Mouse (Mus musculus) embryonic facial prominence, embryonic 11.5 days (tissue): ENCODE measurements around the gene Adam15. TPM values are rescaled to one million over a fixed set of nuclear protein-coding genes. Genes with fewer than 3 reads are reported as not detected.

Source experiments
- ATAC-seq: fragments of 200-750 bp; cut with Nextera tagmentation; replicated peaks from 2 replicates; pipeline ENCODE4 v1.8.0; 2017; ENCODE audit warnings: low read depth; ENCODE audit not compliant: insufficient number of reproducible peaks, low FRiP score, low TSS enrichment
- DNase-seq: peaks from one replicate; pipeline ENCODE4 v3.0.0-alpha.2; 2015; ENCODE audit warnings: low spot score
- H3K27ac ChIP-seq: fragments of 300-500 bp; sonication (generic); replicated peaks from 2 replicates; pipeline ENCODE4 v1.5.1; 2014; ENCODE audit warnings: mild to moderate bottlenecking, low read depth, low read length, control low read depth
- H3K27me3 ChIP-seq: fragments of 300-500 bp; sonication (generic); 2 replicates; pipeline ENCODE4 v1.6.1; 2014; ENCODE audit warnings: mild to moderate bottlenecking, low read length, moderate library complexity, mixed read lengths; ENCODE audit not compliant: control insufficient read depth, insufficient read depth
- H3K36me3 ChIP-seq: fragments of 300-500 bp; sonication (generic); replicated peaks from 2 replicates; pipeline ENCODE4 v1.6.1; 2014; ENCODE audit warnings: low read depth, mild to moderate bottlenecking, low read length, moderate library complexity, mixed read lengths; ENCODE audit not compliant: control insufficient read depth, insufficient read depth
- H3K4me1 ChIP-seq: fragments of 300-500 bp; sonication (generic); 2 replicates; pipeline ENCODE4 v1.6.1; 2014; ENCODE audit warnings: low read length, mixed read lengths; ENCODE audit not compliant: control insufficient read depth, insufficient read depth
- H3K4me2 ChIP-seq: fragments of 300-500 bp; sonication (generic); 2 replicates; pipeline ENCODE4 v1.6.1; 2014; ENCODE audit warnings: low read depth, mild to moderate bottlenecking, control low read depth, low read length, moderate library complexity
- H3K4me3 ChIP-seq: fragments of 300-500 bp; sonication (generic); 2 replicates; pipeline ENCODE4 v1.5.1; 2014; ENCODE audit warnings: low read depth, low read length, control low read depth
- H3K9ac ChIP-seq: fragments of 300-500 bp; sonication (generic); replicated peaks from 2 replicates; pipeline ENCODE4 v1.6.1; 2014; ENCODE audit warnings: mild to moderate bottlenecking, control low read depth, low read length
- H3K9me3 ChIP-seq: fragments of 300-500 bp; sonication (generic); replicated peaks from 2 replicates; pipeline ENCODE4 v1.6.1; 2016; ENCODE audit warnings: mild to moderate bottlenecking, low read length, inconsistent platforms, mixed read lengths; ENCODE audit not compliant: control insufficient read depth
- WGBS: fragments of 180-500 bp; shearing (Covaris S2); extraction: QIAGEN DNeasy Blood & Tissue Kit; methylation state at CpG from one replicate; pipeline ENCODE4 v1.1.7; 2014; 5-methylcytosine and 5-hydroxymethylcytosine counted together
- polyA plus RNA-seq: library from polyadenylated mRNA; unstranded; fragments of >200 nt; fragmentation: Nextera tagmentation; extraction: Ambion mirVana; gene quantifications from 2 replicates; pipeline ENCODE4 v1.2.1, GENCODE M21; 2014

The Adam15 gene
- polyA plus RNA-seq, 1 experiment from 2014 or later = 17.8 TPM

GRCm38 (mm10) chr3:89331561-89331960 lies 18.2 kb downstream of the Adam15 start:
- no peak for DNase-seq
- no peaks in the 10 kb centered on the region for H3K9me3 ChIP-seq
- no peaks in the 10 kb centered on the region for H3K27me3 ChIP-seq
- peaks cover 11% of the 10 kb centered on the region for H3K36me3 ChIP-seq
- peaks cover 6% of the 10 kb centered on the region for H3K4me1 ChIP-seq
- H3K9ac ChIP-seq = no peak overlapping the region
- 77% methylated on average over 13 of the region's 13 CpGs for WGBS
- H3K27ac ChIP-seq = no peak overlapping the region
- H3K4me3 ChIP-seq = no peak overlapping the region
- no peak for ATAC-seq
- H3K4me2 ChIP-seq = no peak overlapping the region

DNA sequence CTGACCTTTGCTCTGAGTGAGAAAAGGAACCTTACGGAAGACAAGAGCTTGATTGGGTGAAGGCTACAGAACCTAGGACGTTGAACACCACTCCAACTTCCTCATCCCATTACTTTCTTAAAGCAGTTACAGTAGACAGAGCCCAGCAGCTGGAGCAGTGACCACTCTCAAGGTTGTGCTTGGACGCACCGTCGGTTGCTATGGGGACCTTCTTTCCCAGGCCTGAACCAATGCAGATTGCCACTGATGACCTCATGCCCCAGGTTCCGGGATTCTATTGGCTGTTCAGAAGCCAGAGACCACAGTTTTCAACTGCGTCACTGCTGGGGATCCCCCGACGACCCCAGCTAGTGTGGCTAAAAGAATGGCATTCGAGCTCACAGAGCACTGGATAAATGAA lies 18.8 kb downstream of the Adam15 start:
- ATAC-seq (no peak), DNase-seq (peak; percentile 51)
- H3K4me3 ChIP-seq = no peak overlapping the region
- peaks cover 6% of the 10 kb centered on the region for H3K4me1 ChIP-seq
- no peaks in the 10 kb centered on the region for H3K27me3 ChIP-seq
- H3K9me3 ChIP-seq = no peaks in the 10 kb centered on the region
- WGBS = 22% methylated on average over 10 of the region's 10 CpGs
- H3K9ac ChIP-seq = no peak overlapping the region
- peaks cover 11% of the 10 kb centered on the region for H3K36me3 ChIP-seq
- no peak overlapping the region for H3K27ac ChIP-seq
- no peak overlapping the region for H3K4me2 ChIP-seq

GRCm38 (mm10) chr3:89330346-89330745 lies 19.4 kb downstream of the Adam15 start:
- 55% methylated on average over 3 of the region's 3 CpGs for WGBS
- Histone ChIP-seq H3K27ac (no peak overlapping the region), H3K27me3 (no peaks in the 10 kb centered on the region), H3K9me3 (no peaks in the 10 kb centered on the region), H3K4me3 (no peak overlapping the region), H3K4me2 (no peak overlapping the region), H3K36me3 (peaks cover 11% of the 10 kb centered on the region), H3K4me1 (peaks cover 2% of the 10 kb centered on the region; the same call in 1 of the 2 replicates), H3K9ac (no peak overlapping the region)
- DNase-seq = no peak
- ATAC-seq = no peak

DNA sequence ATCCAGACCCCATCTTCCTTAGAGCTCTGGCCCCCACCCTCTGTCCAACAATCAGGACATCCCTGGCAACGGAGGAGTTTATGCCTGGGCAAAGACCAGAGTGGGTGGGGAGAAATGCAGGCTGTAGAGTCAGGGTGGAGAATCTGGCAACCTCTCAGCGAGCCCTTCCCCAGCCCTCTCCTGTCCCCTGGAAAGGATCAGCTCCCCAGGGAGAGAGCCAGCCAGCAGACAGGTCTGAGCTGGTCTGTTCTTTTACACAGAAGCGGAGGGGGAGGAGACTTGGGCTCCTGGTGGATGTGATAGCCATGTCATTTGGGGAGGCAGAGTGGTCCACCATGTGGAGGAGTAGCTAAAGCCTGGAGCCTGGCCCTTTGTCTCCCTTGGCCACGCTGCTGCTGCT lies 21.2 kb downstream of the Adam15 start:
- DNase-seq (peak; percentile 36), ATAC-seq (no peak)
- Histone ChIP-seq H3K9ac (no peak overlapping the region; the same call in 1 of the 2 replicates), H3K27ac (no peak overlapping the region), H3K4me3 (no peak overlapping the region), H3K4me1 (peaks cover 2% of the 10 kb centered on the region; the same call in 1 of the 2 replicates), H3K36me3 (peaks cover 2% of the 10 kb centered on the region; the same call in 1 of the 2 replicates), H3K9me3 (no peaks in the 10 kb centered on the region), H3K27me3 (no peaks in the 10 kb centered on the region), H3K4me2 (no peak overlapping the region)
- 17% methylated on average over 4 of the region's 4 CpGs for WGBS

GRCm38 (mm10) chr3:89327371-89327870 lies 22.4 kb downstream of the Adam15 start:
- no peak overlapping the region for H3K4me3 ChIP-seq
- 56% methylated on average over 9 of the region's 9 CpGs for WGBS
- no peaks in the 10 kb centered on the region; the same call in 1 of the 2 replicates for H3K36me3 ChIP-seq
- H3K9ac ChIP-seq = no peak overlapping the region
- DNase-seq (no peak), ATAC-seq (no peak)
- no peaks in the 10 kb centered on the region for H3K9me3 ChIP-seq
- H3K27me3 ChIP-seq = no peaks in the 10 kb centered on the region
- H3K4me1 ChIP-seq = peaks cover 2% of the 10 kb centered on the region; the same call in 1 of the 2 replicates
- no peak overlapping the region for H3K4me2 ChIP-seq
- no peak overlapping the region for H3K27ac ChIP-seq

- no peaks in the 10 kb centered on the region for H3K9me3 ChIP-seq
- peaks cover 14% of the 10 kb centered on the region for H3K27me3 ChIP-seq
- no peak overlapping the region for H3K4me2 ChIP-seq
- no peak overlapping the region for H3K9ac ChIP-seq
- 88% methylated on average over 8 of the region's 8 CpGs for WGBS
- peaks cover 10% of the 10 kb centered on the region for H3K4me1 ChIP-seq
- H3K4me3 ChIP-seq = no peak overlapping the region
- no peaks in the 10 kb centered on the region for H3K36me3 ChIP-seq
- no peak for DNase-seq
- no peak for ATAC-seq
- no peak overlapping the region for H3K27ac ChIP-seq
These were observed 23.9 kb downstream of the Adam15 start for GRCm38 (mm10) chr3:89325882-89326281.

DNA sequence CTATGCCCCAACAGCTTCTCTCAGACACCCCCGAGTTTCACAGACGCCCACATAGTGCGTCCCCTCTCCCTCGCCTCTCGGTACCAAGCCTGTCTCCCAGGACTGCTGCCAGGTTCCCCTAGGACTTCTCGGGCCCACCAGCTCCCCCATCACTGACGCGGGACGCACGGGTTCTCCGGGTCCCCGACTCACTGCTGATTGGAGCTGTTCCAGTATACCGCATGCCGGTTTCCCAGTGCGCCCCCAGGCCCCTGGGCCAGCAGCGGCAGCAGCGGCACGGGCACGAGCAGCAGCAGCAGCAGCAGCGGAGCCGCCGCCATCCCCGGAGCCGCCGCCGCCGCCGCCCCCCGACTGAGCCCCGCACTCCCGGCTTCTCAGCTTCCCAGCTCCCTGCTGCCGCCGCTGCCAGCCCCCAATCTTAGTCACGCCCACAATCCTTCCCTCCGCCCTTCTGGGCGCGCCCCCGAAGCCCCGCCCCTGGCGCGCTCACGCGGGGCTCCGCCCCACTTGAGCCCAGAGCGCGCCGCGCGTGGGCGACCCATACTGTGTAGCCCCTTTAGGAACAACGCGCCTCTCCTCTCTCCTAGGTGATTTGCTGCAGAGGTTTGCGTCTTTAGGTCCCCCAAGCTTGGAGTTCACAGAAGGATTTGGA lies 27.2 kb downstream of the Adam15 start, which contains the start of gene Efna3:
Efna3 (minus strand) TSS at position 452 of the 652 bp plus-strand sequence.
- Histone ChIP-seq H3K9ac (peak within 1 kb of the TSS; percentile 56), H3K27me3 (peaks cover 39% of the 10 kb centered on the region), H3K4me3 (peak within 1 kb of the TSS; percentile 57), H3K4me2 (peak within 1 kb of the TSS; percentile 93), H3K36me3 (no peaks in the 10 kb centered on the region), H3K9me3 (no peaks in the 10 kb centered on the region), H3K27ac (0 out of 2 replicates have a peak within 1 kb of the TSS, but pooled peaks have one; percentile 16), H3K4me1 (peaks cover 19% of the 10 kb centered on the region)
- ATAC-seq = peak; percentile 53; the same call in 1 of the 2 replicates
- WGBS = under 1% methylated on average over 50 of the region's 53 CpGs
- peak; percentile 88 for DNase-seq

DNA sequence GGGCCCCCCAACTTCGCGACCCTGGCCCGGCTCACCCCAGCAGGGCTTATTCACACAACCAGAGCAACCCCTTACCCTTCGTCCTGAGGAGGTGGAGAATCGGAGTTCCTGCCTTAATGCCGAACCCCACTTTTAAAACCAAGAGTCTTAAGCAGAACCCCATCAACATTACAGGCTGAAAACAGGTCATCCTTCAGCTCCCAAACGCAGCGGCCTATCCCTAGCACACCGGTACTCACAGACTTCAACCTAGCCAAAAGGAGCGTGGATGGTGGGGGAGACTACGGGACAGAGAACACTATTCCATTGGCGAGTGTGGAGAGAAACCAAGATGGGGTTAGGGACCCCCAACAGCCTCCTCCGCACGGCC lies 27.7 kb downstream of the Adam15 start:
- peak; percentile 31 for DNase-seq
- no peak overlapping the region for H3K27ac ChIP-seq
- peak overlapping the region; percentile 93 for H3K4me2 ChIP-seq

More for the DNA sequence above, 27.7 kb downstream of the Adam15 start:
- no peaks in the 10 kb centered on the region for H3K36me3 ChIP-seq
- H3K9me3 ChIP-seq = no peaks in the 10 kb centered on the region
- H3K9ac ChIP-seq = peak overlapping the region; percentile 56
- peaks cover 16% of the 10 kb centered on the region for H3K4me1 ChIP-seq
- under 1% methylated on average over 14 of the region's 14 CpGs for WGBS
- no peak for ATAC-seq
- H3K27me3 ChIP-seq = peaks cover 40% of the 10 kb centered on the region
- peak overlapping the region; percentile 57 for H3K4me3 ChIP-seq
